Mouse (Mus musculus) induced T-regulatory cell, adult 2 months (primary cell): ENCODE measurements at regions not wholly inside any gene's neighbourhood (a gene's known extent, or its start where the extent isn't known, plus 50 kb on each side); places are given as distances from the start of the nearest gene placed in this dataset.
A peak's percentile ranks its signal among the peaks of the same experiment; 100 is the strongest.

ENCODE experiments used
- DNase-seq: peaks from one replicate; pipeline ENCODE4 v3.0.0-alpha.2; 2012; ENCODE audit warnings: low read depth

DNA sequence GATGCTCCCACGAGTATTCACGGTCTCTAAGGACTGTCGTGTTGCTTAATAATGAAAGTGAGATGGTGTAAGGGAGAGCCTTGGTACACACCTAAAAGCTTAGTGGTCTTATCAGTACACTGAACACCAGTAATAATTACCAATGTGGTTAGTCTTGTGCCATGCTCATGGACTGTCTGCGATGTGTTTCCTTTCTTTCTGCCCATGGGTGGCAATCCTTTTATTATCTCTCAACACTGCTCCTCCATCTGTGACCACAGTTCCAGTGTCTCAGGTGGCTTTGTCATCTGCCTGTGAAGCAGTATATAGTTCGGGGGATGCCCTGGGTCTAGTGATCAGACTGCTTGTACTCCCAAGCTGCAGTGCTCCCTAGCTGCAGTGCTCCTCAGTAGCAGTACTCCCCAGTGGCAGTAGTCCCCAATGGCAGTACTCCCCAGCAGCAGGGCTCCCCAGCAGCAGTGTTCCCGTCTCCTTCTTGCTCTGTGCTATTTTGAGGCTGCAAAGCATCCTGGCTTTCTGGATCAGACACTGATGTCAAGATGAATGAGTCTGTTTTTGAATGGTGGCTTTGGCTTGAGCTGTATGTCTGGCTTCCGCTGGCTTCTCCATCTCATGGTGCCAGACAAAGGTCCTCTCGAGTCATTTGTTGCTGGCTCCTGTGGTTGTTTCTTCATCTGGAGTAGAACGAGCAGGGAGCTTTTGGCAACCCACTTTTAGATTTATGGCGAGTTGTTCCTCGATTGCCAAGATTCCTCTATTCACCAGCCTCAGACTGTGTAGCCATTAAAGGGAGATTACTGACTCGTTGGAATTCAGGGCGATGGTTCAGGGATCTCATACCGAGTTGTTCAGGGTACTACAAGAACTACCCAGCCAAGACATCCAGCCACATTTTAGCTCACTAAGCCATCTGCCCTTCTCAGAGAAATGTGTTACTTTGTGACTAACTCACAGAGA lies 88.4 kb upstream of the Plxnc1 start:
- no peak for DNase-seq

GRCm38 (mm10) chr10:95031371-95031770 lies 86.7 kb upstream of the Plxnc1 start:
- DNase-seq, result no peak

- DNase-seq, result no peak
Observed at GRCm38 (mm10) chr10:95030801-95031200, 86.2 kb upstream of the Plxnc1 start.

GRCm38 (mm10) chr10:95029554-95029953 lies 84.9 kb upstream of the Plxnc1 start:
- DNase-seq, result no peak

DNA sequence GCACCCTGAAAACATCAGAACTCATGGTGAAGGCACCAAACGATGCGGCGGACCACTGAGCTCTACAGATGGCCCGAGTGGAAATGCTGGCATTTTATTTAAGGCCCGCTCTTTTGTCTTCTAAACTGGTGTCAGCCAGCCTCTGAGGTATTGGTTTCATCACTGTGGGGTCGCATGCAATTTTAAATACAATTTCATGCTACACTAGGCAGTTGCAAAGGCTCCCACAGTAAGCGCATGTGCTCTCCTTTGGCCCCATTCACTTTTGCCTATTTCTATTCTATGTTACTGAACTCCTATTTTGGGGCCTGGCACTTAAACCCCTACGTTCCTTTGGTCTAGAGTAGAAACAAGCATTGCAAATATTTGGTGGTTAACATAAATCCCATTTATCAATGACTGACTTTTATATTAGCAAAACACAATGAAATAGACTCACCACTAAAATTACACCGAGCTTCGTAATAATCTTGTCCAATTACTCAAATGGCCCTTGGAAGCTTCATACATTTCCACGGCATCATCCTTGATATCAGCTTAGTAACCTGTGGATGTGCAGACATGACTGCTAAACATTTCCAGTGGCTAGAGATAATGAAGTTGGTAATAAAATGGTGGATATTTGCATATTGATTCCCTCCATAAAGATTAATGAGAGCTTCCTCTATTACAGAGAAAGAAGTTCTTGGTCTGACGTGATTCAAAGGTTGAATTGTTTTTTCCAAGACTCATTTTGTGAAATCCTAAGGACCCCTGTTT lies 81.1 kb upstream of the Plxnc1 start:
- DNase-seq, result no peak

DNA sequence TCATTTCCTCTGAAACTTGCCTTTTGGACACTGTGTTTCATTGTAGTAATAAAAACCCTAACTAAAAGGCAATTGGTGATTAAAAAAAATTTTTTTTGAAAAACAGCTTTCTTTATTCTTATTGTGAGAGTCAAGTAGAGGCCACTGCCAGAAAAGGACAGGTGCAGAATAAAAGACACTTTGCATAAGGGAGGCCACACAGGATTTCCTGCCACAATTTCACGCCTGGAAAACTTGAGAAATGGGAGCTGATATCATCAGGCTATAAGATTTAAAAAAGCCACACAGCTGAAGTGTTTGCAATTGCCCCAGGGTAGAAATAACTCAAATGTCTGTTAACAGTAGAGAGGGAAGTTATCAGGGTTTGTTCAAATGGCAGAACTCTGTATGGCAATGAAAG lies 76.6 kb upstream of the Plxnc1 start:
- no peak for DNase-seq

GRCm38 (mm10) chr10:95016896-95017295 lies 72.3 kb upstream of the Plxnc1 start:
- no peak for DNase-seq

- no peak for DNase-seq
Observed at GRCm38 (mm10) chr10:95015298-95015951, 70.8 kb upstream of the Plxnc1 start.

- DNase-seq, result no peak
Observed at GRCm38 (mm10) chr10:95013946-95014345, 69.3 kb upstream of the Plxnc1 start.

GRCm38 (mm10) chr10:95013213-95013915 lies 68.7 kb upstream of the Plxnc1 start:
- no peak for DNase-seq

DNA sequence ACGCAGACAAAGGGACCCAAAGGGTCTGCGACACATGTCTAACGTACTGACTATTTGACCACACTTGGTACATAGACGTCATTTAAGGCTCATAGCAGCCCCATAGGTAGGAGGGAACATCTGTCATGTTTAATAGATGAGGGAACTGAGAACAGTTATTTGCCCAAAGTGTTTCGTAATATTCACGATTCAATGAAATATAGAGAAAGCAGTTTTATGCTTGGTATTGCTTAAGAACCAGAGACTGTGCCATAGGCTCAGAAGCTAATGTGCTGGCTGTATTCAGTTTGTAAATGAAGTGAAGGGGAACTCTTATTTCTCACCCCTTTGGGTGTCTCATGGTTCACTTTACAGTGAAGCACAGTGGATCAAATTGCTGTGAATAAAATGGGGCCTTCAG lies 65.7 kb upstream of the Plxnc1 start:
- DNase-seq, result no peak

DNA sequence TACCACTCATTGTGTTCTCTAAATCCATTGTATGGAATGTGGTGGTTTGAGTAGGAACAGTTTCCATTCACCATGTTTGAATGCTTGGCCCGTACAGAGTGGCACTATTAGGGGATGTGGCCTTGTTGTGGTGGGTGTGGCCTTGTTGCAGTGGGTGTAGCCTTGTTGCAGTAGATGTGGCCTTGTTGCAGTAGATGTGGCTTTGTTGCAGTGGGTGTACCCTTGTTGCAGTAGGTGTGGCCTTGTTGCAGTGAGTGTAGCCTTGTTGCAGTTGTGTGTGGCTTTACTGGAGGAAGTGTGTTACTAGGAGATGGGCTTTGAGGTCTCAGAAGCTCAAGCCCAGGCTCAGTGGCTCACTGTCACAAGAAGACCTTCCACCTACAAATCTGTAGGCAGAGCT lies 64.4 kb upstream of the Plxnc1 start:
- DNase-seq, result peak; percentile 54

GRCm38 (mm10) chr10:95004065-95004763 lies 59.6 kb upstream of the Plxnc1 start:
- DNase-seq, result no peak

DNA sequence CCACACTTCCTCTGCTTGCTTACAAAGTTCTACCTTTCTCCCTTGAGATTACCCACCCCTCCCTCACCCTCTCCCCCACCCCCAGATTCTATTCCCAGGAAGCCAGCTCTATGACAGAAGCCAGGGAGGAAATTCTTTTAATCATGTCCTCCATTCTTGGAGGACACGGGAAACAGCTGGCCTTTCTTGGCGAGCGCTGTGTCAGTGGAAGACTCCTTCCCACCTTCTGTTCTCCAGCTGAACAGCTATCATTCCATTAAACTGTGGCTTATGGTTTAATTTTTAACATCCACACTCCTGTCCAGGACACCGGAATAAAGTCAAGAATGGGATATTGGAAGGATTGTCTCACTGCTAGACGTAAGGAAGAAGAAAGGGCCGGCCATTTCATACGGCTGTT lies 59.0 kb upstream of the Plxnc1 start:
- no peak for DNase-seq

DNA sequence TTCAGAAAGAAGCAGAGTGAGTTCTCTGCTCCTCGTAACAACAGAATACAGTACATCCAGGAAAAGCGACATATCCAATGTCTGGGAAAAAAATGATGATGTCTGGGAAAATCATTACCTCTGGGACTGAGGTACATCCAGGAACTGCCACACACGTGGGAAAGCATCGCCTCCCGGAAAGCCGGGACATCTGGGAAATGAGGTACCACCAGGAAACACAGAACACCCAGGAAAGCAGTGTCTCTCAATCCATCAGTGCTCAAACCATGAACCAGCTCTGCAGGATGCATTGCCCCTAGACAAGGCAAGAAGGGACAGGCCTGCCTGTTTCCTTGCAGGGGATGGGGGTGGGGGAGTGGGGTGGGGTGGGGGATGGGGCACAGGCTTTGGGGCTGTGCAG lies 57.0 kb upstream of the Plxnc1 start:
- no peak for DNase-seq

DNA sequence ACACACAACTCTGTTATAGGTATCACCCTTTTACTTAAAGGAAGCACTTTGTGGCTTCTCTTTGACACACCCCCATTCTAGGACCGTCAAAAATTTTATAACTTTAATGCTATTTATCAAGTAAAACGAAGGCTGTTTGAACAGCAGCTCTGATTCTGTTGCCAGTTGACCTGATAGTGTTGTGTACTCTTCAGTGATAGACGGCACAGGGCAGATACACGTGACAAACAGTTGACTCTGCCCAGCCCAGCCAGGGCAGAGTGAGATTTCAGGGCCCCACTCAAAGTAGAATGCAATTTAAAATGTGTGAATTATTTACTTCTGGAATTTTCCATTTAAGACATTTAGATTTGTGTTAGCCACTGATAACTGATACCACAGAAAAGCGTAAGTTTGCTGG lies 55.1 kb upstream of the Plxnc1 start:
- DNase-seq, result no peak
